ENCODE assay signal across 20 mouse cellular contexts in genomic region chr5:118407973-118408372, GRCm38 (mm10).
DNase-seq lines count a peak whose midpoint lies in the region; ATAC-seq lines count a peak whose summit lies in the region.
"Had no signal": no experiment of that assay in that cellular context is flagged by ENCODE, and none has a peak within 500 bp of the region (broad histone marks: within the 10 kb centered on the region; RNA-seq: fewer than 3 reads in every experiment).

No protein-coding gene starts in this region.

- no peak for DNase-seq in hindbrain, embryonic 11.5 days (ENCODE audit: low spot score)
- DNase-seq in 3T3-L1 (ENCODE audit: low read depth, low spot score): peak; percentile 47
- no peak for DNase-seq in left cerebral cortex, postnatal 14 days (ENCODE audit: low spot score in 2 of 2)
- no peak for DNase-seq in Muller cell, postnatal 12 days (ENCODE audit: inconsistent ontology term)
- no peak for DNase-seq in adipocyte (ENCODE audit: low spot score)
- DNase-seq: adrenal gland, postnatal 10 days; cerebellum, postnatal 10 days; embryo, embryonic 11 days; forebrain, postnatal 0 days; heart, postnatal 10 days; kidney, adult 2 months; kidney, postnatal 10 days; left cerebral cortex, postnatal 4 days; liver; lung, postnatal 10 days had no signal

- H3K36me3 ChIP-seq in hindbrain, embryonic 13.5 days: no peaks in the 10 kb centered on the region
- no peaks in the 10 kb centered on the region for H3K36me3 ChIP-seq in hindbrain, embryonic 11.5 days (ENCODE audit: control insufficient read depth, insufficient read depth, low read length)
- H3K36me3 ChIP-seq: embryonic facial prominence, embryonic 15.5 days had no signal

- ATAC-seq in hindbrain, embryonic 13.5 days (ENCODE audit: low FRiP score): no peak
- ATAC-seq in hindbrain, embryonic 11.5 days (ENCODE audit: low FRiP score): no peak
- peak; percentile 19 for ATAC-seq in common myeloid progenitor, adult 5-6 weeks (replicated peaks; ENCODE audit: low read depth, poor library complexity, severe bottlenecking)
- ATAC-seq in megakaryocyte progenitor cell, adult 5-6 weeks (replicated peaks; ENCODE audit: poor library complexity): peak; percentile 60
- ATAC-seq: forebrain, postnatal 0 days had no signal

- intact Hi-C loops in left cerebral cortex, postnatal 14 days (cut with DNase I): no loop called here

- no peaks in the 10 kb centered on the region; the same call in 1 of the 2 replicates for H3K9me3 ChIP-seq in hindbrain, embryonic 13.5 days
- H3K9me3 ChIP-seq in hindbrain, embryonic 11.5 days (ENCODE audit: control insufficient read depth, low read length): no peaks in the 10 kb centered on the region
- H3K9me3 ChIP-seq: embryonic facial prominence, embryonic 15.5 days had no signal

- peaks cover 24% of the 10 kb centered on the region for H3K4me1 ChIP-seq in hindbrain, embryonic 13.5 days (replicated peaks)
- no peaks in the 10 kb centered on the region; the same call in 1 of the 2 replicates for H3K4me1 ChIP-seq in hindbrain, embryonic 11.5 days (replicated peaks; ENCODE audit: control insufficient read depth, insufficient read depth, low read length)

- WGBS in hindbrain, embryonic 13.5 days: 47% methylated on average over 3 of the region's 3 CpGs
- WGBS in hindbrain, embryonic 11.5 days: 55% methylated on average over 3 of the region's 3 CpGs

- peak overlapping the region; percentile 79 for H3K27ac ChIP-seq in hindbrain, embryonic 13.5 days
- no peak overlapping the region for H3K27ac ChIP-seq in hindbrain, embryonic 11.5 days (ENCODE audit: low read depth, low read length)
- H3K27ac ChIP-seq: embryonic facial prominence, embryonic 15.5 days had no signal

- H3K9ac ChIP-seq in hindbrain, embryonic 13.5 days: peak overlapping the region; percentile 49; the same call in 1 of the 2 replicates
- H3K9ac ChIP-seq in hindbrain, embryonic 11.5 days (ENCODE audit: low read depth, low read length): no peak overlapping the region
- H3K9ac ChIP-seq: embryonic facial prominence, embryonic 15.5 days; forebrain, postnatal 0 days had no signal

- no peak overlapping the region for H3K4me3 ChIP-seq in hindbrain, embryonic 13.5 days
- no peak overlapping the region for H3K4me3 ChIP-seq in hindbrain, embryonic 11.5 days (ENCODE audit: low read depth, low read length)
- H3K4me3 ChIP-seq: embryonic facial prominence, embryonic 15.5 days had no signal

- H3K4me2 ChIP-seq in hindbrain, embryonic 13.5 days: no peak overlapping the region
- H3K4me2 ChIP-seq in hindbrain, embryonic 11.5 days (replicated peaks; ENCODE audit: low read depth, low read length): no peak overlapping the region
- H3K4me2 ChIP-seq: embryonic facial prominence, embryonic 15.5 days; heart, embryonic 11.5 days had no signal

- no peaks in the 10 kb centered on the region; the same call in 1 of the 2 replicates for H3K27me3 ChIP-seq in hindbrain, embryonic 13.5 days
- no peaks in the 10 kb centered on the region for H3K27me3 ChIP-seq in hindbrain, embryonic 11.5 days (ENCODE audit: control insufficient read depth, insufficient read depth, low read length)
- H3K27me3 ChIP-seq: embryonic facial prominence, embryonic 15.5 days had no signal

Comparison
In these comparisons a context has a peak if more than half of its experiments do, and no peak if none do; other contexts are left out.
1. ATAC-seq: peak in common myeloid progenitor, adult 5-6 weeks (single experiment) and megakaryocyte progenitor cell, adult 5-6 weeks (single experiment); none in hindbrain, embryonic 13.5 days (single experiment) and hindbrain, embryonic 11.5 days (single experiment).